Mouse (Mus musculus) kidney, postnatal 25 days (tissue): ENCODE measurements at regions not wholly inside any gene's neighbourhood (a gene's known extent, or its start where the extent isn't known, plus 50 kb on each side); places are given as distances from the start of the nearest gene placed in this dataset.

Experiments used
- DNase-seq, 2 experiments: peaks; one replicate each; pipeline ENCODE4 v3.0.0; 2021; ENCODE audit warnings: mixed read lengths in 2 of 2

DNA sequence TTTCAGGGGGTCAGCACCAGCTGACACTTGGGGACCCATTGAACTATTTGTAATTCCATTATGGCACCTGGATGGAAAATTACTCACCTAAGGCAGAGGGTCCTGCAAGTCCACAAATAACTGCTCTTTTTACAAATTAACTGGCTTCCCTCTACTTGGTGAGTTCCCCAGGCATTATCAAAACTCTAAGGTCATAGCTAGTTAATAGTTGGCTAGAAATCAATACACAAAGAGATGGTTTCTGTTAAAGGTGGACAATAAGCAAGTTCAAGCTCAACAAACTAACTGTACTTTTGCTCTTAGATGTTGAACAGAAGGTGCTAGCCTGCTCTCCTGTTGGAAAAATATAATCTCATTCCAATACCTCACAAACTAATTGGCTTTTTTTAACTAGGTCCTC, 138.7 kb upstream of the Lpp start:
- DNase-seq, result no peak

DNA sequence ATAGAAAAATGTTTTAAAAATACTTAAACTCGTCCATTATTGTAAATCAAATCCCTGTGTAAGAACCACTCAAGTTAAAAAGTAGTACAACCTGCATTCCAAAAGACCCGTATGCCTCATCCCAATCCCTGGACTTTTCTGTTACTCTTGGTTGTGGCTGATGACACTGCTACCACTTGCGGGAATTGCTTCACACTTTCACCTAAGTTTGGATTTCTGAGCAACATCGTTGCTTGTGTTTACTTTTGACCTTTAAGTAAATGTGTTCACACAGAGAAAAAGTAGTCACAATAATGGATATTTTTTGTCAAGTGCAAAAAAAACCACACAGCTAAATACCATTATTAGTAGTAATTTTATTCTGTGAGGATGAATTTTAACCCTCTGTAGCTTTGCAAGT, 139.2 kb upstream of the Lpp start:
- no peak for DNase-seq

DNA sequence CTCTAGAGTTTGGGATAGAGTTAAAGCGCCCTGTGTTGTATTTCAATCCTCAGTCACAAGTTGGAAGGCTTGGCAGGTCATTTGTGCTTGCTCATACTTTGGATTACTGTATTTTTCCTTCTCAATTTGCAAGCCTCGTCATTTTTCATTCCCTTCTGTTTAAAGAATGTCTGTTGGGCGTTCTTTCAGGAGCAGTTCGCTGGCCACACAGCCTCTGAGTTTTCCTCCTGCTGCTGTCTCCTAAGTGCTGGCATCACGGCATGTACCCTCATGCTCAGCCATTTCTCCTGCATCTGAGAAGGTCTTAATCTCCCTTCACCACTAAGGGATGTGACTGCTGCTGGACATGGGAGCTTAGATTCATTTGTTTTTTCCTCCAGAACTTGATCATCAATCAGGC, 146.0 kb upstream of the Lpp start:
- no peak for DNase-seq

DNA sequence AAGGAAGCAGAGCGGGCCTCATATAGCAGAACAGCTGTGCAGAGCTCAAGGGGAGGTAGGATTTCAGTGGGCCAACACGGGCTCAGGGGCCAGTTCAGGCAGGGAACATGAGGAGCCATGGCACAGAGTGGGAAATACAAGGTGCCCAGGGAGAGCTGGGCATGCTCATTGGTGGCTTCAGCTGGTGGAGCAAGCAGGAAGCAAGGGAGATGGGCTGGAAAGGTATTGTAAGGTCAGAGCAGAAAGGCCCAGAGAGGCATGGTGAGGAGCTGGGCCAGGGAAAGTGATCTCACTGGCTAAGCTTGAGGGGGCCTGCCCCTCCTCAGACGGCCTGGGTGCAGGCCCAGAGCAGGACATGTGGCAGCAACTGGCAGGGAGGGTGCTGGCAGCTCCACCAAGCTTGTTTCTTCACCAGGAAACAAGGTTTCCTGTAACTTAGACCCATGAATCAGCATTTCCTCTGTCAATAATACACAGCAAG, 155.2 kb upstream of the Lpp start:
- peak; percentile 47 to 87 for DNase-seq

DNA sequence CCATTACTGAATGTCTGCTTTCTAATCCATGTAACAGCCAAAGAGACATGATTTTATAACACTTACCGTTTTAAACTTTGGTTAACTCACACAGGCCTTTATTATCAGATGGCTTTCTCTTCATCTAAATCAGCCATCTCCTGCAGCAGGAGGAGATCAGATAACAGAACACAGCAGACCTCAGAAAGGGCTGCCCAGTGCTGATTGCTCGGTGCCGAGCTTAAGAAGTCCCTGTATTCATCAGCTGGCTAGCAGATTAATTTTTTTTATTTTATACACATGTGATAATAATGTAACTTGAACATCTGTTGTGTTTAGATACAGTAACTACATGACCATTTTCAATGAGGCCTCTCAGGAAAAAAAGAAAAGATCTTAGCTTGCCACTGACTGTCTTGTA, 155.9 kb upstream of the Lpp start:
- DNase-seq, result no peak

DNA sequence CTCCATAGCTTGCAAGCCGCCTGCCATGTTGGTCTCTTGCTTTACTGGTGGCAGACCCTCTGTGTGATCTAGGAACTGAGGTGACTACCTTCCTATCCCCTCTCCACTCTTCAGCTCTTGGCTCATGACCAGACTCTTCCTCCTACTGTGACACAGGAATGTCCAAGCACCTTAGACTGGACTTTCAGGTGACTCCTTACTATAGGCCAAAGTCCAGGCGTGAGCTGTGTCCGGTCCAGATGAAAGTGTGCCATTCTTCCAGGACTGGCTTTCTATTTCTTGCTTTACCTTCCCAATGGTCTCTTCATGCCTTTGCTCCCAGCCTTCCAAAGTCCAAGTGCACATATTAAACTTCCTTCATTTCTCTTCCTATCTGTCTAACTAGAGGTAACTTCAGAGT, 156.3 kb upstream of the Lpp start:
- peak in 1 of 2 experiments; percentile 42 for DNase-seq

DNA sequence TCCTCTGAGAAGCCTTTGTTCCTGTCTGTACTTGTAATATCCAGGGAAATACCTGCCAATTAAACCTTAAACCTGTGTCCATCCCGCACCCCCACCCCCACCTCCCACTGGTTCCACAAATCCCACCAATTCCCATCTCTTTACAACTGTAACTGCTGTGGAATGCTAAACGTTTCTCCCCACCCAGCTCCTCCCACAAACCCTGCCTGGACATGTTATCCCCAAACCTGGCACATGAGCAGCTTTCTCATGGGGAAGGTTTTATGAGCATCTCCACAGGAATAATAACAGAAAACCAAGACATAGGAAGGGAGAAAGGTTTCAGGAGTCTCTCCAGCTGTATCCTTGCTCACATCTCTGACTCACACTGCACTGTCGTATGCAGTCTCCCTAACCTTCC, 156.8 kb upstream of the Lpp start:
- DNase-seq, result no peak

DNA sequence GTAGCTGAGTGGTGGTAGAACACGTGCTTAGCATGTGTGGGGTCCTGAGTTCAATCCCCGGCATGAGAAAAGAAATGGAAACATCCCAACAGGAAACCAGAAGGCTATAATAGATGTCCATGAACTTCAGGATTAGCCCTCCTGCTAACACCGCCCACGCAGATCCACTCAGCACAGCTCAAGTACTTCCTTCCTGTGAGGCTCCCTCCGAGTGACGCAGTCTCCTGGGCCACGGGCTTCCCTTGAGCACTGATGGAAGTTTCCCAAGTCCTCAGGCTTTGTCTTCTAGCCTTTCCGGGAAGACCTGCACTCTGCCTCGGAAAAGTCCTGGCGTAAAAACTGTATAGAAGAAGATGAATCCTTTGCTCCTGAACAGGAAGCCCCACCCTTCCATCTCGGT, 158.5 kb upstream of the Lpp start:
- DNase-seq, result peak; percentile 27 to 54

DNA sequence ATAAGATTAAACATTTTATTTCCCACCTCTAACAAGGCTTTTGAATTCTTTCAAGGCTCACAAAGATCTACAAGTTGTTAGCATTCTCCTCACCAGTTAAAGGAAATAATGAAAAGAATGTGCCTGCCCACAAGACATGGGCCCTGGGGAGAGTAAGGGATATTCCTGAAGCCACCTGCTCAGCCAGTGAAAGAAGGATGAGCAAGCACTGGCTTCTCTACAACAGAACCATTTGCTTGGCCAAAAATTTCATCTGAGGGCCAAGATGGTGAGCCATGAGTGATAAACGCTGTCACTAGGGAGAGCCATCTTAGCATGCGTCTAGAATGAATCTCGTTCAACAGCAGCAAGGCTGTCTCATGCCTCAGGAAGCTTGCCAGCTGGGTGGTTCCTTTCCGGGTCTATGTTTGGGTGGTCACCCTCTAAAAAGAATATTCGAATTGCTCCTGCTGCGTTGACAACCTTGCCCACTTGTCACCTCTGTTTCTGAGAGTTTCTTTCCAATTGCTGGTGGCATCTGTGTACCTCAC, 161.2 kb upstream of the Lpp start:
- DNase-seq, result no peak

DNA sequence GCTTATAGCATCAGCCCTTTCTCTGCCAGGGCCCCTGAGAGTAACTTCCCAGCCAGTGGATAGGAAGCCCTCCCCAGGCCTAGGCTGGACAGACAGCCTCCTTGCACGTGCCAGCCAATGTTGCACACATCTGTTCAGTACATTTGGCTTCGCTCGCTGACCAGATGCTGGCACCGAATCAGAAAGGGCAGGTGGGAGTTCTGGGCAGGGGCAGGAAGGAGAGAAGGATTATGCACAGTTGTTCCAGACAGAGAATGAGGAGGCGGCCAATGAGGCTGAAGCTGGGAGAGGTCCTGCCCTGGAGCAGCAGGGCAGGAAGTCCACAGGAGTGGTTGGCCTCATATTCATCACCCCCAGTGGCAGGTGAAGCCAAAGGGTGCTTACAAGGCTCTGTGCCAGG, 161.8 kb upstream of the Lpp start:
- DNase-seq, result peak in 1 of 2 experiments; percentile 29

DNA sequence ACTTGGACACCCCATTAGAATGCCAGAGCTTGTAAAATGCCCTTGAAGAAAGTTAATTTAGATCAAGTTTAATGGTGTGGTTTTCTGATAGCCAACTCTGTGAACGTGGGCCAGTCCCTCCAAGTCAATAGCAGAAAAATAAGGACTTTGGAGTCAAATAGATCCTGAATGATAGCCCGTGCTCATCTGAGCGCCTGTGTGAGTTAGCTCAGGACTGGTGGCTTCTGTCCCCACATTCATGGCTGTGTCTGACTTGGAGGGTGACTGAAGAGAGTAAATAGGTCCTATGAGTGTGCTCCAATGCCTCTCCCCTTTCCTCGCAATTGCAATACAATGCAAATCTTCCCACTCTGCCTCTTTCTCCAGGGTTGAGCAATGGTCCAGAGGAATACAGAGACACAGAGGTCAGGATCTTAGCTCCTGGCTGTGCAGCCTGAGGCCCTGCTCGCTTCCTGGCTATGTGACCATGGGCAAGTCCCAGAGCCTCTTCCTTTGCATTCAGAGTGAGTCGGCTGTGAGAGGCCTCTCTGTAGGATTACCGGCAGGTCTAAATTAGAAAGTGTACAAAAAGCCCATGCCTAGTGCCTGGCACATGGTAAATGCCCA, 164.2 kb upstream of the Lpp start:
- DNase-seq, result no peak

DNA sequence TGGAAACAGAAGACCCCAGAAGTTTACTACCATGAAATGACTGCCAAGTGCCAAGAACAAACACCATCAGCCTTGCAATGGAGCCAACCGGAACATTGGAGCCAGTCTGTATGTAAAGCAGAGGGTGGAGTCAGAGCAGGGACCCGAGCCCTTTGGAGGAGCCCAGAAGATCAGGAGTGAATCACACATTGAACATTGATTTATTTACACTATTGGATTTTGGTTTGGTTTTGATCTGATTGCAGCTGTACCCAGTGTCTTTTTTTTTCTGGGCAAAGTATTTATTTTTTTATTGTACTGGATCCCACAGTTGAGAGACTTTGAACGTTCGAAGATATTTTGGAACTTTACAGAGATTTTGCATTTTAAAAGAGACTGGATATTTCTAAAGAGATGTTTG, 167.4 kb upstream of the Lpp start:
- DNase-seq, result no peak

DNA sequence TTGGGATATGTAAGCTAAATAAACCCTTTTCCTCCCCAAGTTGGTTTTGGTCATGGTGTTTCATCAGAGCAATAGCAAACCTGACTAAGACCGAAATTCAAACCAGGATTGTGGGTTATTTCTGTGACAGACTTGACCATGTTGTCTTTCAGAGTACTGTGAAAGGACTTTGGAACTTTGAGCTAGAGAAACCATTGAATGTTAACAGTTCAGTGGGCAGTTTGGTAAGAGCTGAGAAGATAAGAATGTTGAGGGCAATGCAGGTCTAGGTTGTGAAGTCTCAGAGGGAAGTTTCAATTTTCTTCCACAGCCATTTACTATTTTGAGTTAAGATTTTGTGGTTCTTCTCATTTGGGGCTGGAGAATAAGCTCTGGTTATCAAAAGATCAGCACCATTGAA, 168.2 kb upstream of the Lpp start:
- no peak for DNase-seq

DNA sequence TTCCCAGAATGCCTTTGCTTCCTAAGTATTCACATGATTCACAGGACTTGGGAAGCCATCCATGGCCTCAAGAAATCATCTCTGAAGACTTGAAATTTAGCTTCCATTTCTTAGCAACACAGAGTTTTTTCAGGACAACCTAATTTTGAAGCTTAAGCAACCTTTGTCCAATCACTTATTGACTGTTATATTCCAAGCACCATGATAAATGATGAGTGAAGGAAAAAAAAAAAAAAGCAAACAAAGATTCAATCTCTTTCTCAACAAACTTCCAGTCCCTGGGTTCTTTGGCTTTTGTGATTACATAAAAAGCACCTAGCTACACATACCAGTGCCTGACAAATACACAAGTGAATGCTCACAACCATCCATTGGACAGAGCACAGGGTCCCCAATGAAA, 169.4 kb upstream of the Lpp start:
- DNase-seq, result no peak

DNA sequence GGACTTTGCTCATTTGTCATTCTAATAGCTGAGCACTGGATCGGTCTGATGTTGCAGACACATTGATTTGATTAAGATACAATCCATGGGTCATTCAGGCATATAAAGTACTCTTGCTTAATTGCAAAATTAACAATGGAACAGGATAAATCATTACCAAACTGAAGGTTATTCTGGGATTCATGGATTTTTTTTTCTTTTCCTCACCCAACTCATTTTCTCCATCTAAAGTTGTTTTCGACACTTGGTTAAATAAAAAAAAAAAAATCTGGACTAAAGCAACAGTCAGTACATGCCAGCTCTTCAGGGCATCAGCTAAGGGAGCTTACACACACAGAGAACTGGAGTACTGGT, 169.8 kb upstream of the Lpp start:
- no peak for DNase-seq

DNA sequence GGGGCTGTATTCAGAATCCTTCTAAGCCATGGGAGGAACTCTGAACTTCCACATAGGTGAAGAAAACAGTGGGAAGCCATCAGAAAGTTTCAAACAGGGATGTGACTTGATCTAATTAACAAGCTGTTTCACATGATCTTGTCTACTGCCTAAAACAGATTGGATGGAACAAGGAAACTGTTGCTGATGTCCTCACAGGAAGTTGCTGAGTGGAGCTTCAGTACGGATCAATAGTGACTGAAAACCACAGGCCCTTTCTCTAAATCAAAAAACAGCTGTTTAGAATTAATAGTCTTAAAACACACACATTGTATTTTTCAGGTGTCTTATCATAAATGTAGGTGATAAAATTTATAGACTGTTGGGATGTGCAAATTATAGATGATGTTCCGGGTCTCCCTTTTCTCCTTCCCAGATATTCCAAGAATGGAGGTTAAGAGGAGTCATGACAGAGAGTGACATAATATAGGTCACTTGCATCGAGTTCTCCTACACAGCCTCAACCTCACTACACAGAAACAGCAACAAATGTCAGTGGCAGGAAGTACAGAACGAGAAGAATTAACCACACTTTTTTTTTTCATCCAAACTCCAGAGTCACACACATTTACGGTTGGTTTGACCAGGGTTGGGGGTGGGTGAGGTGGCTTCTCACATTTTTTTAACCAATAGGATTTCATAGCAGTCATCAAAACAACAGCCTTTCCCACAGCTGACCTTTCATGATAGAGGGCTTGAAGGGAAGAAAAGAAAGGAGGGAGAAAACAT, 170.4 kb upstream of the Lpp start:
- no peak for DNase-seq

DNA sequence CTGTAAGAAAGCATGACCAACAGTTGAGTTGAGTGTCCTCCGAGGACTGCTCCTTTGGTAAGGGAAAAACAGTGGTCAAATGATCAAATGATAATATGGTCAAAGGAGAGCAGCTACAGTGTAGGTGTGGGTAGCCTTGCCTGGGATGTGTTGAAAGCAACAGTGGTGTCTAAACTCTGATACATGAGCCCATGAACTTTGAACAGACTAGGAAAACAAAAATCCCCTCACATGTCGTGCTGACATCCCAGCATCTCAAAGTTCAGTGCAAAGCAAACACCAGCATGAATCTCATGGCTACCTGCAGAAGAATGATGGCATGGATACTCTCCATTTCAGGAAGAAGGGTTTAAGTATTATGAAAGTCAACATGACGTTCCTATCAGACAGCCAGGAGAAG, 171.3 kb upstream of the Lpp start:
- DNase-seq, result no peak

DNA sequence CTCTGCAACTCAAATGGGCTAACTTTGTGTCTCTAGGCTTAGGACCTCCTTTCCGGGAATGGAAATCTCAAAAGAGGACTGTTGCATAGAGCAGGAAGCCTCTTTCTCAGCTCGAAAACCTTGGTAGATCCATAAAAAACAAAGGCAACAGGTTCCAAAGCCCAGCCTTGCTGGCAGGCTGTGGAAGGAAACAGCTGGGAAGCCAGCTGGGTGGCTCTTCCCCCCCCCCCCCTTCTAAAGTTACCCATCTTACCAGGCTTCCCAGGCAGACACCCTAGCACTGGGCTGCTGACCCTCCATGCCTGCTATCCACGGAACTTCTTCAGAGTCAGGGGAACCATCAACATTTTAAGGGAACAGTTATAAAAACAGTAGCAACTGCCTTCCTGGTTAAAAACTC, 172.7 kb upstream of the Lpp start:
- no peak for DNase-seq

DNA sequence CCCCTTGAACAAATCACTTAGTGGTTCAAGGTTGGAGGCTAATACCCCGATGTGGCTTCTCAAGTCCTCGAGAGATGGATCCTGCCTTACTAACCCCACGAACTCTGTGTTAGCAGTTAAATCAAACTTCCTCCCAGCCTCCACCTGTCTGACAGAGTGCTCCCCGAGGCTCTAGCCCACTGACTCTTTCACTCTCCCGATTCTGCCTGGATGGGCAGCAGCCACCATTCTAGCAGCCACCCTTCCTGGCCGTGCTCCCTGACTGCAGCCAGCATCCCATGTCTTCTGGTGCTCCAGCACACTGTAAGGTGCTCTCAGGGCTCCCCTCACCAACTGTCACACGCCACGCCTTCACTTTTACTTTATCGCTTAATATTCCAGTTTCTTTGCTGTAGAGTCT, 173.6 kb upstream of the Lpp start:
- no peak for DNase-seq

DNA sequence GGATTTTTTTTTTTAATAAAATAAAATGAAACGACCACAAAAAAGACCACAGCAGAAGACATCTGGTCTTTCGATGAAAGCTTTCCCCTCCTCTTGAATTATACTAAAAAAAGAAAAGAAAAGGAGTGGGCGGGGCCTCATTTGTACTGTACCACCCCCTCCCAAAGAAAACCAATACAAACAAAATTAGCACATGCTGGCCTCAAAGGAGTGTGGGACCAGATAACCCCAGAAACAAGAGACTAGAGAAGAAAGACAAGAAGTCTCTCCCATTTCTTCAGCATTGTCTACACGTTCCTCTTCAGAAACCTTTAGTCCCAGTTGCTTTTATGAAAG, 174.5 kb upstream of the Lpp start:
- no peak for DNase-seq

DNA sequence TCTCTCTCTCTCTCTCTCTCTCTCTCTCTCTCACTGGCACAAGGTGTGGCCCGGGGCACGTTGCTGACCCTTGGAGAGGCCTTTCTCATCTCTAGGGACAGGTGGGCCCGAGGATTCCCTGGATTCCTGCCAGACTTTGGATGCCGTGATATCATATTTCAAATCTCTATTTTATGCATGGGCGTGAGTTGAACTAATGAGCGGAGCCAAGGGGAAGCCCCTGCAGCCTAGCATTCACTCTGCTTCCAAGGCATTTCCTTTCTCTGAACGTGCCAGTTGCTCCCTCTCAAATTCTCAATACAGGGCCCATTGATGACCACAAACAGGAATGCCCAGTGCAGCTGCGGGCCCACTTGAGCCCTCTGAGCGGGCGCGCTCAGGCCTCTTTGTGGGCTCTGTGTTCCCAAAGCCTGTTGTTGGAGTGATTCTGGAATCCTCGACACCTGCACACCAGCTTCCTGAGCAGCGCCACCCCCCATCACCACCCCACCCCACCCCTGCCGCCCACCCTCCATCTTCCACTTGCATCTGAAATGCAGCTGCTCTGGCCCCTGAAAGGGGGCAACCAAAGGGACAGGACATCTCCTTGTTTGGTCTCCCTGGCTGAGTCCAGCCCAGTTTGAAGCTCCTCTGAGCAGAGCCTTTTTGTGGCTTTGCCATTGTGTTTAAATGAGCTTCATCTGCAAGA, 175.0 kb upstream of the Lpp start:
- no peak for DNase-seq

DNA sequence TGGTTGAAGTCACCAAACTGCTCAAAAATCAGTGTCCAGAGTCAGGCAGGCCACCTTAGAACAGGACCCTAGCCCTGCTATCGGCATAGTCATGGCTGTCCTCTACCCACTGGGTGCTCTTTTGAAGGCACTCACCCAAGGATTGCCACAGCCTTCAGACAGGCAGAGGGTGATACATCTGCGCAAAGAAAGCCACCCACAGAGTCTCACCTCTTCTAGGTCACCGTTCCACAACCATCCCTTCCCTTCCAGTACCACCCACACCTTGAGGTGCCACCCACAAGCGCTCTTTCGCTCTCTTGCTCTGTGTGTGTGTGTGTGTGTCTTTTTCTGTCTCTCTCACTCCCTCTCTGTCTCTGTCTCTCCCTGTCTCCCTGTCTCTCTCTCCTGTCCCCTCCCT, 176.5 kb upstream of the Lpp start:
- no peak for DNase-seq

DNA sequence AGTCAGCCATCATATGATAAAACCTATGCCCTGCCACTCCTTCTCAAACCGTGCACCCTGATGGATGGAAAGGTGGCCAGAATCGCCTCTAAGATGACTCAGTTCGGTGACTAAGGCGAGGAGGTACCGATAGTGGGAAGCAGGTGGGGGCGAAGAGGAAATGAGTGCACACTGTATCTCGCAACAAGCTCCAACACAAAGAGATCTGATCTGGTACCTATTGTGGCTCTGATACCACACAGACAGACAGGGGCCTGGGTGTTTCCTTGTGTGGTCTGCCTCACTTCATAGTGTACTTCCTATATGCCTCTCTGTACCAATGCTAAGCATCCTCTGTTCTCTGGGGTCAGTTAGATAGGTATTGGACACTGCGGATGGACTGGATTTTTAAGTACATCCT, 178.0 kb upstream of the Lpp start:
- no peak for DNase-seq

DNA sequence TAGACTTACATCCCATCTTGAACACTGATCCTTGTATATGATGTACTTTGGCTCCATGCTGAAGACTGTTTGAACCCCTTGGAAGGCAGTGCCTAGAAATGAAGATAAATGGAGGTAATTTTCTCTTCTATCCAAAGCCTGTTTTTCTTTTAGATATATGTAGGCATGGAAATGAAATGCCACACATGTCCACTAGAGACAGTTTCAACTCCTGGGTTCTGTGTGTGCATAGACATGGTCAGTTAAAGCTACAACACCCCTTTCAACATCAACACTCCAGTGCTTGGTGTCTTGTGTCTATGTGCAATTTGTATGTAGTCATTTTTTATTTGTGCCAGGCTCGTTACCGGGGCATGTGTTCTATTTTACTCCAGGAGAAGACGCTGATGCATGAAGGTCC, 179.7 kb upstream of the Lpp start:
- no peak for DNase-seq
